Mouse (Mus musculus): ENCODE measurements around the gene Ldlrad3. TPM values are rescaled to one million over a fixed set of nuclear protein-coding genes. Genes with fewer than 3 reads are reported as not detected.

Gene Ldlrad3
- polyA plus RNA-seq, 2 experiments, result 45.1 to 49.7 TPM

DNA sequence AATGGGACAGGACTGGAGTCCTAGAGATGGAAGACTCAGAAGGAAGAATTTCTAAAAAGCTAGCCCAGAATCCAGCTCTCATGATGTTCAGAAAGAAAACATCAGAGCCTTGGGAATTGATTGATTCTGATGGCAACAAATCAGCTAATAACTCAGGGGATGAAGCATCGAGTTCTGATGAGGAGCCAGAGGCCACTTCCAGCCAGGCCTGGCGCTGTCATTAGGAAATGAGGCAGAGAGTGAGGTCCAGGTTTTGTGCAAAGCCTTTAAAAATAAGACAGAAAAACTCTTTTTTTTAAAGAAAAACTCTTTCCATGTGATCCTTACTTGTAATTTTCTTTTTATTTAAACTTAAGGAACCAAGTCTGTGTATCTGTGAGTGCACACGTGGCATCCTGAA is 252.9 kb downstream of the Ldlrad3 start:
- H3K36me3 ChIP-seq (ENCODE audit: control insufficient read depth, insufficient read depth, low read length), result no peaks in the 10 kb centered on the region
- no peak for TF ChIP-seq POLR2A (IDR thresholded peaks at IDR 0.05; ENCODE audit: borderline replicate concordance, extremely low read depth, insufficient read depth, insufficient read length)
- H3K27ac ChIP-seq (replicated peaks; ENCODE audit: low read depth, low read length), result no peak overlapping the region
- no peak overlapping the region for H3K4me3 ChIP-seq (replicated peaks; ENCODE audit: low read length)
- H3K9me3 ChIP-seq (ENCODE audit: control insufficient read depth, low read length), result no peaks in the 10 kb centered on the region
- ATAC-seq (ENCODE audit: low FRiP score, low read depth), result no peak
- H3K27me3 ChIP-seq (ENCODE audit: control insufficient read depth, insufficient read depth, low read length), result no peaks in the 10 kb centered on the region
- no peak overlapping the region for H3K9ac ChIP-seq (ENCODE audit: low read depth, low read length, severe bottlenecking)
- 81% methylated on average over 3 of the region's 3 CpGs for WGBS
- no peak for DNase-seq (ENCODE audit: low spot score)
- H3K4me1 ChIP-seq (ENCODE audit: control insufficient read depth, insufficient read depth, low read length), result no peaks in the 10 kb centered on the region
- H3K4me2 ChIP-seq (replicated peaks; ENCODE audit: low read depth, low read length, severe bottlenecking), result no peak overlapping the region

DNA sequence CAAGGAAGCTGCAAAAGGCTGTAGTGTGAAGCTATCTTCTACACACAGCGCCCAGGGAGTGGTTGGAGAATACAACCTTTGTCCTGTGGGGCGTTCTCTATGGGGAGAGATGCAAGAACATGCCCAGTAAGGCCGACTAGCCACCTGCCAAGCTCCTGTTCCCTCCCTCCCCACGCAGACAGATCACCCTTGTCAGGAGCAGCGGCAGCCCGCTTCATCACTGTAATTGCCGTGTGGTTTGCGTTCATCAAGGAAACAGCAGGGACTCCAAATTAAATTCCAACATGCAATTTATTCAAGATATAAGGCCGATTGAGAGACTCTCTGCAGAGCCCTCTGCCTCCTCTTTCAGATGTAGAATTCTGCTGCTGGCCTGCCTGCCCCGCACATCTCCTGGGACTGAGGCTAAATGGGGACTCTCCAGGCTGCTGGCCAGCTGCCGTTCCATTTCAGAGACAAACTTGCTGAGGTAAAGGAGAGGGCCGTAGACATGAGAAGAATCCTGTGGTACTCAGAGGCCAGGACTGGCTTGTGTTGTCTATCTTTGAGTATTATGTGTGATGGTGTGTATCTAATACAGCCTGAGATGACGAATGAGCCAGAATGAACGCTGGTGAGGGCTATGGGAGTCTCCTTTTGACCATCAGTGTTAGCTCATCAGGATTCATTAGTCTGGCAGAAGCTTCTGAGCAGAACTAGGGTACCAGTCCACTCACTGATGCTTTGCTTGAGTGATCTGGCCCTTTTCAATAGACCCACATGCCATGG is 253.8 kb downstream of the Ldlrad3 start:
- WGBS, result 73% methylated on average over 14 of the region's 14 CpGs
- Histone ChIP-seq H3K27me3 (ENCODE audit: control insufficient read depth, insufficient read depth, low read length) (no peaks in the 10 kb centered on the region), H3K9ac (ENCODE audit: low read depth, low read length, severe bottlenecking) (no peak overlapping the region), H3K4me1 (ENCODE audit: control insufficient read depth, insufficient read depth, low read length) (no peaks in the 10 kb centered on the region), H3K4me2 (replicated peaks; ENCODE audit: low read depth, low read length, severe bottlenecking) (no peak overlapping the region), H3K9me3 (ENCODE audit: control insufficient read depth, low read length) (no peaks in the 10 kb centered on the region), H3K27ac (replicated peaks; ENCODE audit: low read depth, low read length) (no peak overlapping the region), H3K36me3 (ENCODE audit: control insufficient read depth, insufficient read depth, low read length) (no peaks in the 10 kb centered on the region), H3K4me3 (replicated peaks; ENCODE audit: low read length) (no peak overlapping the region)
- no peak for ATAC-seq (ENCODE audit: low FRiP score, low read depth)
- DNase-seq (ENCODE audit: low spot score), result no peak
- no peak for TF ChIP-seq POLR2A (IDR thresholded peaks at IDR 0.05; ENCODE audit: borderline replicate concordance, extremely low read depth, insufficient read depth, insufficient read length)

- H3K4me2 ChIP-seq (replicated peaks; ENCODE audit: low read depth, low read length, severe bottlenecking), result no peak overlapping the region
- 80% methylated on average over 12 of the region's 12 CpGs for WGBS
- no peaks in the 10 kb centered on the region for H3K27me3 ChIP-seq (ENCODE audit: control insufficient read depth, insufficient read depth, low read length)
- no peak for ATAC-seq (ENCODE audit: low FRiP score, low read depth)
- H3K4me3 ChIP-seq (replicated peaks; ENCODE audit: low read length), result no peak overlapping the region
- H3K4me1 ChIP-seq (ENCODE audit: control insufficient read depth, insufficient read depth, low read length), result no peaks in the 10 kb centered on the region
- no peak overlapping the region for H3K9ac ChIP-seq (ENCODE audit: low read depth, low read length, severe bottlenecking)
- no peak for TF ChIP-seq POLR2A (IDR thresholded peaks at IDR 0.05; ENCODE audit: borderline replicate concordance, extremely low read depth, insufficient read depth, insufficient read length)
- H3K9me3 ChIP-seq (ENCODE audit: control insufficient read depth, low read length), result no peaks in the 10 kb centered on the region
- no peaks in the 10 kb centered on the region for H3K36me3 ChIP-seq (ENCODE audit: control insufficient read depth, insufficient read depth, low read length)
- DNase-seq (ENCODE audit: low spot score), result no peak
- no peak overlapping the region for H3K27ac ChIP-seq (replicated peaks; ENCODE audit: low read depth, low read length)
Observed at GRCm38 (mm10) chr2:101925591-101926188, 260.5 kb downstream of the Ldlrad3 start.

DNA sequence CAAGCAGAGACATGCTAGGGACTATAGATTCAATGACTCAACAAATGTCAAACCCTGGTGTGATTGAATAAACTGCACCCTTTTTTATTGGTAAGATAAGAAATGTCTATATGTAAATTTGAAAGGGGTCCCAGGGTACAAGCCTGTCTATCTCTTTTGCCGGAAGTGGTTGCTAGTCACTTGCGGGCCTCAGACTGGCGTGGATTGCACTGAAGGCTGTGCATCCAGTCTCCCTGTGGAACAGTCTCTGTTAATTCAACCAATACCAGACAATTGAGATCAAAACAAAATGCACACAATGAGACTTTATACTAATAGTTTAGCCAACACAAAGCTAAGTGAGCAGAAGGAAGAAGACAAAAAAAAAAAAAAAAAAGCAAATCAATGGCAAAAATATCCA is 261.0 kb downstream of the Ldlrad3 start:
- Histone ChIP-seq H3K9me3 (ENCODE audit: control insufficient read depth, low read length) (no peaks in the 10 kb centered on the region), H3K4me1 (ENCODE audit: control insufficient read depth, insufficient read depth, low read length) (no peaks in the 10 kb centered on the region), H3K9ac (ENCODE audit: low read depth, low read length, severe bottlenecking) (no peak overlapping the region), H3K36me3 (ENCODE audit: control insufficient read depth, insufficient read depth, low read length) (no peaks in the 10 kb centered on the region), H3K4me2 (replicated peaks; ENCODE audit: low read depth, low read length, severe bottlenecking) (no peak overlapping the region), H3K27ac (replicated peaks; ENCODE audit: low read depth, low read length) (no peak overlapping the region), H3K27me3 (ENCODE audit: control insufficient read depth, insufficient read depth, low read length) (no peaks in the 10 kb centered on the region), H3K4me3 (replicated peaks; ENCODE audit: low read length) (no peak overlapping the region)
- no peak for TF ChIP-seq POLR2A (IDR thresholded peaks at IDR 0.05; ENCODE audit: borderline replicate concordance, extremely low read depth, insufficient read depth, insufficient read length)
- DNase-seq (ENCODE audit: low spot score) (no peak), ATAC-seq (ENCODE audit: low FRiP score, low read depth) (no peak)
- WGBS, result 97% methylated on average over 3 of the region's 3 CpGs

DNA sequence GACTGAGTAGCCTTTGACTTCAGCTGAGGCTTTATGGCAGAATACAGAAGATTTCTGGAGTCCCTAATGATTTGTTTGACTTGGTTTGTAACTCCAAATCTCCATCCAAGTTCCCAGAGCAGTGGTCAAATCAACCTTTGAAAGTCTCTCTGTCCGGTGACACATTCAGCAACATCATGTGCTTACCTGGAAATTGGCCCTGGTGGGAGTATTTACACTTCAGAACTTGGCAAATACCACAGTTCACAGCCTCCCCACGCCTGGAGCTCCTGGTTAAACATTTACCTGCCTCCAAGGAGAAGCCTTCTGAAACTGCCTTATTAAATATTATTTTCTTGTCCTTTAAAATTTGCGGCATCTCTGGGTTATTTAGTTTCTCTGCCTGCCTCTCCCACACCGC is 263.0 kb downstream of the Ldlrad3 start:
- Histone ChIP-seq H3K27ac (replicated peaks; ENCODE audit: low read depth, low read length) (no peak overlapping the region), H3K9ac (ENCODE audit: low read depth, low read length, severe bottlenecking) (no peak overlapping the region), H3K4me3 (replicated peaks; ENCODE audit: low read length) (no peak overlapping the region), H3K9me3 (ENCODE audit: control insufficient read depth, low read length) (no peaks in the 10 kb centered on the region), H3K4me2 (replicated peaks; ENCODE audit: low read depth, low read length, severe bottlenecking) (no peak overlapping the region), H3K4me1 (ENCODE audit: control insufficient read depth, insufficient read depth, low read length) (no peaks in the 10 kb centered on the region), H3K27me3 (ENCODE audit: control insufficient read depth, insufficient read depth, low read length) (no peaks in the 10 kb centered on the region), H3K36me3 (ENCODE audit: control insufficient read depth, insufficient read depth, low read length) (no peaks in the 10 kb centered on the region)
- no peak for TF ChIP-seq POLR2A (IDR thresholded peaks at IDR 0.05; ENCODE audit: borderline replicate concordance, extremely low read depth, insufficient read depth, insufficient read length)
- ATAC-seq (ENCODE audit: low FRiP score, low read depth) (no peak), DNase-seq (ENCODE audit: low spot score) (no peak)
- 61% methylated on average over 4 of the region's 4 CpGs for WGBS
